Mouse (Mus musculus) embryonic facial prominence, embryonic 12.5 days (tissue): ENCODE measurements around the gene Adgrf5. TPM values are rescaled to one million over a fixed set of nuclear protein-coding genes. Genes with fewer than 3 reads are reported as not detected.

Experiments used
- ATAC-seq: fragments of 200-750 bp; cut with Nextera tagmentation; 2 replicates; pipeline ENCODE4 v1.8.0; 2017; ENCODE audit not compliant: insufficient number of reproducible peaks, insufficient read depth, low FRiP score, low TSS enrichment
- H3K27ac ChIP-seq: fragments of 300-500 bp; sonication (generic); 2 replicates; pipeline ENCODE4 v1.5.1; 2016; ENCODE audit warnings: mild to moderate bottlenecking
- H3K27me3 ChIP-seq: fragments of 300-500 bp; sonication (generic); 2 replicates; pipeline ENCODE4 v1.6.1; 2016; ENCODE audit warnings: mild to moderate bottlenecking, moderate library complexity
- H3K36me3 ChIP-seq: fragments of 300-500 bp; sonication (generic); 2 replicates; pipeline ENCODE4 v1.6.1; 2016; ENCODE audit warnings: mild to moderate bottlenecking
- H3K4me1 ChIP-seq: fragments of 300-500 bp; sonication (generic); 2 replicates; pipeline ENCODE4 v1.6.1; 2016
- H3K4me2 ChIP-seq: fragments of 300-500 bp; sonication (generic); replicated peaks from 2 replicates; pipeline ENCODE4 v1.6.1; 2016; ENCODE audit warnings: mild to moderate bottlenecking, moderate library complexity
- H3K4me3 ChIP-seq: fragments of 300-500 bp; sonication (generic); 2 replicates; pipeline ENCODE4 v1.5.1; 2016; ENCODE audit warnings: mild to moderate bottlenecking
- H3K9ac ChIP-seq: fragments of 300-500 bp; sonication (generic); 2 replicates; pipeline ENCODE4 v1.6.1; 2016; ENCODE audit warnings: mild to moderate bottlenecking, moderate library complexity
- H3K9me3 ChIP-seq: fragments of 300-500 bp; sonication (generic); 2 replicates; pipeline ENCODE4 v1.6.1; 2016; ENCODE audit warnings: mild to moderate bottlenecking, moderate library complexity
- WGBS: fragments of 180-500 bp; shearing (Covaris S2); methylation state at CpG from one replicate; pipeline ENCODE4 v1.1.7; 2016; 5-methylcytosine and 5-hydroxymethylcytosine counted together
- polyA plus RNA-seq: library from polyadenylated mRNA; unstranded; fragments of >200 nt; fragmentation: Nextera tagmentation; extraction: Ambion mirVana; gene quantifications from 2 replicates; pipeline ENCODE4 v1.2.1, GENCODE M21; 2016

Gene Adgrf5
- polyA plus RNA-seq, 1 experiment from 2014 or later, result 10.8 TPM

GRCm38 (mm10) chr17:43386331-43386730 lies 26.1 kb downstream of the Adgrf5 start:
- Histone ChIP-seq H3K36me3 (no peaks in the 10 kb centered on the region), H3K4me3 (no peak overlapping the region), H3K27ac (no peak overlapping the region), H3K9me3 (no peaks in the 10 kb centered on the region), H3K4me1 (no peaks in the 10 kb centered on the region), H3K4me2 (no peak overlapping the region), H3K9ac (no peak overlapping the region), H3K27me3 (no peaks in the 10 kb centered on the region)
- 95% methylated on average over 5 of the region's 5 CpGs for WGBS
- ATAC-seq, result no peak

DNA sequence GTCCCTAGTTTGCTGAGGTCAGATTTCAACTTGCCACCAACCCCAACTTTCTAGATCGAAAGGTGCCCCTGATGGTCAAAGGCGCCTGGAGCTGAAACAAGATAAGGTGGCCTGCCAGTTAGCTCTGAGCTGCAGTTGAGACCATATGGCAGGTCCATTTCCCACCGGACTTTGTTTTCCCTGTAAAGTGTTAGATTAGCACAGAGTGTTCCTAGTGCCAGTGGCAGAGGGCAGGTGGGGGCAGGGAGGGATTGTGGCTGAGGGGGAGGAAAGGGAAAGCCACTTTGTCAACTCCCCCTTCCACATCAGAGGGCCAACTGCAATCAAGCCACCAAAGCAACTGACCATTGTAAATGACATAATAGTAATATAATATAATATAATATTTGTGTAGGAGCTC lies 26.9 kb downstream of the Adgrf5 start:
- Histone ChIP-seq H3K4me2 (no peak overlapping the region), H3K4me1 (no peaks in the 10 kb centered on the region), H3K4me3 (no peak overlapping the region), H3K27ac (no peak overlapping the region), H3K27me3 (no peaks in the 10 kb centered on the region), H3K9me3 (no peaks in the 10 kb centered on the region), H3K9ac (no peak overlapping the region), H3K36me3 (no peaks in the 10 kb centered on the region)
- WGBS, result 61% methylated on average over 3 of the region's 3 CpGs
- no peak for ATAC-seq

- 77% methylated on average over 11 of the region's 11 CpGs for WGBS
- Histone ChIP-seq H3K4me3 (no peak overlapping the region), H3K9me3 (no peaks in the 10 kb centered on the region), H3K36me3 (no peaks in the 10 kb centered on the region), H3K4me2 (no peak overlapping the region), H3K9ac (no peak overlapping the region), H3K27ac (no peak overlapping the region), H3K4me1 (no peaks in the 10 kb centered on the region), H3K27me3 (no peaks in the 10 kb centered on the region)
- ATAC-seq, result no peak
These were observed 29.0 kb downstream of the Adgrf5 start for GRCm38 (mm10) chr17:43389256-43389655.

DNA sequence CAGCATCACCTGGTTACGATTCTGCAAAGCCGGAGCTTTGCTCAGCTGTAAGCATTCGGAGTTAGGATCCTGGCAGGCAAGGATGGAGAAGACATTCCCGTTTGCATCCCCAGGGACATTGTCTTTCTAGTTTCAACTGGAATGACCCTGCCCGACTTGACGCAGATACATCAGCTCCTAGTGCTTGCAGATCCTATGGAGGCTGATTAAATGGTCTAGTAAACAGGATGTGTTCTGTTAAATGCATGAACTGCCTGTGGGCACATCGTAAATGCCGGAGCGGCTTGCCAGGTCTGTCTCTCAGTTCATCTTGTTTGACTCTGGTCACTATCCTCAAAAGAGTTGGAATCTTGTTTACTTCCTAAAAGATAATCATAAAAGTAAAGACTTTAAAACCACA lies 31.9 kb downstream of the Adgrf5 start:
- 0 out of 2 replicates have a peak, but pooled peaks cover 3% of the 10 kb centered on the region for H3K9me3 ChIP-seq
- 49% methylated on average over 9 of the region's 9 CpGs for WGBS
- no peak overlapping the region for H3K27ac ChIP-seq
- no peak overlapping the region for H3K4me2 ChIP-seq
- no peak overlapping the region for H3K9ac ChIP-seq
- H3K4me1 ChIP-seq, result no peaks in the 10 kb centered on the region
- no peaks in the 10 kb centered on the region for H3K27me3 ChIP-seq
- no peak for ATAC-seq
- H3K36me3 ChIP-seq, result no peaks in the 10 kb centered on the region
- H3K4me3 ChIP-seq, result no peak overlapping the region

DNA sequence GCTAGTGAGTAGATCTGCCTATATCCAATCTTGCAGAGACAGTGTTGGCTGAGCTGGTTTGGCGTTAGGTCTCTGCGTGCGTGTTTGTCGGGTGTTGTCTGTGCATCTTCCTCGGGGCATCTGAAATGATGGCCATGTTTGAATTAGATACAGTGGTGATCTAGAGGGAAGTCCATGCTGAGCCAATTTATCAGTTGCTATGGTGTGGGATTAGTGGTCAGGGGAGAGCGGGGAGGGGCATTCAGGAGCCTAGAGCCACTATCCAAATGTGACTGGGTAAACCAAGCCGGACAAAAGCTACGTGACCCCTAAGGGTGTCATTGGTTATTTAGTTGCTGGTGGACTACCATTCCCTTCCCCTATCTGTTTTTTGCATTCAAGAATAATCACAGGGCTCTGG lies 33.4 kb downstream of the Adgrf5 start:
- no peak overlapping the region for H3K4me3 ChIP-seq
- ATAC-seq, result no peak
- H3K4me1 ChIP-seq, result no peaks in the 10 kb centered on the region
- no peak overlapping the region for H3K4me2 ChIP-seq
- H3K27me3 ChIP-seq, result no peaks in the 10 kb centered on the region
- 73% methylated on average over 8 of the region's 8 CpGs for WGBS
- no peak overlapping the region for H3K9ac ChIP-seq
- H3K36me3 ChIP-seq, result no peaks in the 10 kb centered on the region
- no peak overlapping the region for H3K27ac ChIP-seq
- 0 out of 2 replicates have a peak, but pooled peaks cover 3% of the 10 kb centered on the region for H3K9me3 ChIP-seq

GRCm38 (mm10) chr17:43395400-43396258 lies 35.4 kb downstream of the Adgrf5 start:
- Histone ChIP-seq H3K27ac (no peak overlapping the region), H3K9me3 (0 out of 2 replicates have a peak, but pooled peaks cover 3% of the 10 kb centered on the region), H3K36me3 (no peaks in the 10 kb centered on the region), H3K4me2 (no peak overlapping the region), H3K4me3 (no peak overlapping the region), H3K4me1 (no peaks in the 10 kb centered on the region), H3K27me3 (no peaks in the 10 kb centered on the region), H3K9ac (no peak overlapping the region)
- 74% methylated on average over 12 of the region's 12 CpGs for WGBS
- no peak for ATAC-seq

- no peaks in the 10 kb centered on the region for H3K36me3 ChIP-seq
- H3K27me3 ChIP-seq, result no peaks in the 10 kb centered on the region
- 0 out of 2 replicates have a peak, but pooled peaks cover 3% of the 10 kb centered on the region for H3K9me3 ChIP-seq
- H3K27ac ChIP-seq, result no peak overlapping the region
- no peak overlapping the region for H3K4me2 ChIP-seq
- H3K4me1 ChIP-seq, result no peaks in the 10 kb centered on the region
- no peak overlapping the region for H3K4me3 ChIP-seq
- WGBS, result 80% methylated on average over 7 of the region's 7 CpGs
- ATAC-seq, result no peak
- no peak overlapping the region for H3K9ac ChIP-seq
These were observed 38.4 kb downstream of the Adgrf5 start for GRCm38 (mm10) chr17:43398612-43399011.

DNA sequence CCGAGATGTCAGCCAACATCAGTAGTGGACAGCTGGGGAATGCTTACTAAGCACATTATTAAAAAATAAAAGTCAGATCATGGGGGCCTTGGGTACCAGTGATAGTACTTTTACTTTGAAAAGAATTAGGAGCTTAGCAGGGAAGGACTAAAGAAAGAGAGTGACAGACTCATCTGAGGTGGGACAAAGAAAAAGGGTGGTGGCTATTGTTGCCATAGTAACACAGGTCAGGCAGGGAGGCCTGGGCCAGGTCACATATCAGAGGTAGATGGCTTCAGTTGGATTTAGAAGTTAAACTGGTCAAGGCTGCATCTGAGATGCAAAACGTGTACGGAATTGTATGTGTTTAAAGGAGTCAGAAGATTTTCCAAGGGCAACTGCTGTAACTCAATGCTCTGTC lies 38.9 kb downstream of the Adgrf5 start:
- H3K4me2 ChIP-seq, result no peak overlapping the region
- H3K4me1 ChIP-seq, result no peaks in the 10 kb centered on the region
- H3K4me3 ChIP-seq, result no peak overlapping the region
- no peaks in the 10 kb centered on the region for H3K36me3 ChIP-seq
- no peak for ATAC-seq
- H3K9me3 ChIP-seq, result 0 out of 2 replicates have a peak, but pooled peaks cover 3% of the 10 kb centered on the region
- WGBS, result 75% methylated on average over 3 of the region's 3 CpGs
- H3K27me3 ChIP-seq, result no peaks in the 10 kb centered on the region
- H3K9ac ChIP-seq, result no peak overlapping the region
- no peak overlapping the region for H3K27ac ChIP-seq

- Histone ChIP-seq H3K9ac (no peak overlapping the region), H3K4me2 (no peak overlapping the region), H3K4me3 (no peak overlapping the region), H3K27ac (no peak overlapping the region), H3K36me3 (no peaks in the 10 kb centered on the region), H3K4me1 (no peaks in the 10 kb centered on the region), H3K9me3 (0 out of 2 replicates have a peak, but pooled peaks cover 3% of the 10 kb centered on the region), H3K27me3 (no peaks in the 10 kb centered on the region)
- 79% methylated on average over 10 of the region's 10 CpGs for WGBS
- no peak for ATAC-seq
These were observed 40.2 kb downstream of the Adgrf5 start for GRCm38 (mm10) chr17:43400483-43400882.

- no peak overlapping the region for H3K4me2 ChIP-seq
- H3K9ac ChIP-seq, result no peak overlapping the region
- no peak for ATAC-seq
- no peaks in the 10 kb centered on the region for H3K4me1 ChIP-seq
- H3K9me3 ChIP-seq, result no peaks in the 10 kb centered on the region
- no peak overlapping the region for H3K27ac ChIP-seq
- WGBS, result 59% methylated on average over 6 of the region's 6 CpGs
- H3K27me3 ChIP-seq, result no peaks in the 10 kb centered on the region
- H3K4me3 ChIP-seq, result no peak overlapping the region
- no peaks in the 10 kb centered on the region for H3K36me3 ChIP-seq
These were observed 43.6 kb downstream of the Adgrf5 start for GRCm38 (mm10) chr17:43403851-43404250.

GRCm38 (mm10) chr17:43404408-43404807 lies 44.2 kb downstream of the Adgrf5 start:
- WGBS, result 71% methylated on average over 5 of the region's 5 CpGs
- Histone ChIP-seq H3K27me3 (no peaks in the 10 kb centered on the region), H3K27ac (no peak overlapping the region), H3K9me3 (no peaks in the 10 kb centered on the region), H3K9ac (no peak overlapping the region), H3K4me2 (no peak overlapping the region), H3K4me3 (no peak overlapping the region), H3K4me1 (no peaks in the 10 kb centered on the region), H3K36me3 (no peaks in the 10 kb centered on the region)
- ATAC-seq, result no peak

DNA sequence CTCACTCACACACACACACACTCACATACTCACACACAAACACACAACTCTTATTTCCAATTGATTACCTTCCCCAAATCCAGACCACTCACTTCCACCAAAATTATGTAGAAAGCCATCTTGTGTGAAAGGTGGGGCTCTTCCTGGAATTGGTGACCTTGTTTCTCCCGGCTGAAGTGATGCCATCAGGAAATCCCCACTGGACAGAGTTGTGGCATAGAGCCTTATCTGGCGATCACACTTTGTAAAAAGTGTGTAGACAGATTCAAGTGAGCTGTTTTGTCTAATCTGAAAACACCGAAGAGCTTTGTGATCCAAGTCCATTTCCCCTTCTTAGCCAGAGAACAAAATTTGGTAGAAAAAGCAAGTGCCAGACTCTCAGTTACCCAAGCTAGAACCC lies 46.1 kb downstream of the Adgrf5 start:
- ATAC-seq, result no peak
- Histone ChIP-seq H3K27ac (no peak overlapping the region), H3K9ac (no peak overlapping the region), H3K4me1 (no peaks in the 10 kb centered on the region), H3K4me3 (no peak overlapping the region), H3K9me3 (no peaks in the 10 kb centered on the region), H3K4me2 (no peak overlapping the region), H3K36me3 (no peaks in the 10 kb centered on the region), H3K27me3 (no peaks in the 10 kb centered on the region)
- whole genome bisulfite sequencing, result 91% methylated on average over 3 of the region's 3 CpGs
